Mouse (Mus musculus): ENCODE measurements around the gene Ankrd12. TPM values are rescaled to one million over a fixed set of nuclear protein-coding genes. Genes with fewer than 3 reads are reported as not detected.

Gene Ankrd12
- polyA plus RNA-seq, 1 experiment from 2014 or later = 20.4 TPM

DNA sequence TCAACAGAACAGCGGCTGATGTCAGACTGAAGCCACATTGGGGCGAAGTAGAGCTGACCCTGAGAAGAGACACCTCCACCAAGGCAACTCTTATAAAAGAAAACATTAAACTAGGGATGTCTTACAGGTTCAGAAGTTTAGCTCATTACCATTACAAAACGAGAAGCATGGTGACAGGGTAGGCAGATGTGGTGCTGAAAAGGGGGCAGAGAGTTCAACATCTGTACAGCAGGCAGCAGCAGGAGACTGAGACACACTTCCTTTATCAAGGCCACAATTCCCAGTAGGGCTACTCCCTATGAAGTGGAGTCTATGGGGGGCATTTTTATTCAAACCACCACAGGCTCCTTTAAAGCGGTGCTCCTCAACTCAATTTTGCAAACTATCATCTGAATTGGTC is 31.3 kb upstream of the Ankrd12 start:
- DNase-seq (ENCODE audit: low read depth, low spot score) (no peak), ATAC-seq (no peak)
- H3K27me3 ChIP-seq = no peaks in the 10 kb centered on the region
- in situ Hi-C loops (cut with MboI; ENCODE audit: low pct_unique_long_range_greater_than_20kb) = loop anchor here (5.0 to 25.0 kb wide), 3 partner anchors 156 to 496 kb away; partner anchors contain the start of genes Twsg1 and Vapa
- no peak for TF ChIP-seq CTCF (IDR thresholded peaks at IDR 0.05)
- ChIA-PET CTCF (interaction anchor here (0.5 to 2.1 kb wide), 8 partner anchors 82 to 250 kb away, joined by 3 to 11 read pairs (median 3); no protein-coding TSS in a partner anchor), POLR2A (interaction anchor here (1.2 kb wide), 1 partner anchor 10 kb away, joined by 3 read pairs; no protein-coding TSS in a partner anchor)

GRCm38 (mm10) chr17:66107466-66107865 is 30.6 kb upstream of the Ankrd12 start:
- no peak for DNase-seq (ENCODE audit: low read depth, low spot score)
- CTCF ChIA-PET = interaction anchor here (0.7 to 2.1 kb wide), 16 partner anchors 9 to 249 kb away, joined by 3 to 11 read pairs (median 4); no protein-coding TSS in a partner anchor
- H3K27me3 ChIP-seq = no peaks in the 10 kb centered on the region
- POLR2A ChIA-PET = interaction anchor here (1.2 kb wide), 1 partner anchor 11 kb away, joined by 3 read pairs; no protein-coding TSS in a partner anchor
- in situ Hi-C loops (cut with MboI; ENCODE audit: low pct_unique_long_range_greater_than_20kb) = loop anchor here (5.0 to 25.0 kb wide), 3 partner anchors 155 to 495 kb away; partner anchors contain the start of genes Twsg1 and Vapa
- no peak for TF ChIP-seq CTCF (IDR thresholded peaks at IDR 0.05)
- no peak for ATAC-seq

GRCm38 (mm10) chr17:66106601-66107267 is 29.8 kb upstream of the Ankrd12 start:
- H3K27me3 ChIP-seq = no peaks in the 10 kb centered on the region
- peak; percentile 33 for ATAC-seq
- POLR2A ChIA-PET = no interaction called here
- CTCF ChIA-PET = interaction anchor here (0.7 to 2.1 kb wide), 15 partner anchors 10 to 249 kb away, joined by 3 to 11 read pairs (median 4); no protein-coding TSS in a partner anchor
- DNase-seq (ENCODE audit: low read depth, low spot score) = no peak
- in situ Hi-C loops (cut with MboI; ENCODE audit: low pct_unique_long_range_greater_than_20kb) = loop anchor here (5.0 to 25.0 kb wide), 3 partner anchors 154 to 494 kb away; partner anchors contain the start of genes Twsg1 and Vapa
- peak; percentile 87 for TF ChIP-seq CTCF (IDR thresholded peaks at IDR 0.05)

- ATAC-seq = no peak
- POLR2A ChIA-PET = no interaction called here
- CTCF ChIA-PET = no interaction called here
- H3K27me3 ChIP-seq = no peaks in the 10 kb centered on the region
- in situ Hi-C loops (cut with MboI; ENCODE audit: low pct_unique_long_range_greater_than_20kb) = loop anchor here (25.0 kb wide), 1 partner anchor 492 kb away; the partner anchor contains the start of gene Vapa
- no peak for TF ChIP-seq CTCF (IDR thresholded peaks at IDR 0.05)
- DNase-seq (ENCODE audit: low read depth, low spot score) = no peak
Observed at GRCm38 (mm10) chr17:66104076-66104475, 27.2 kb upstream of the Ankrd12 start.

- no peaks in the 10 kb centered on the region for H3K27me3 ChIP-seq
- ATAC-seq = peak; percentile 98
- in situ Hi-C loops (cut with MboI; ENCODE audit: low pct_unique_long_range_greater_than_20kb) = loop anchor here (25.0 kb wide), 1 partner anchor 489 kb away; the partner anchor contains the start of gene Vapa
- ChIA-PET CTCF (interaction anchor here (1.0 to 2.3 kb wide), 9 partner anchors 10 to 240 kb away, joined by 3 to 6 read pairs (median 3); no protein-coding TSS in a partner anchor), POLR2A (interaction anchor here (1.1 kb wide), 1 partner anchor 9 kb away, joined by 3 read pairs; no protein-coding TSS in a partner anchor)
- peak; percentile 76 for DNase-seq (ENCODE audit: low read depth, low spot score)
- TF ChIP-seq CTCF (IDR thresholded peaks at IDR 0.05) = peak; percentile 90
Observed at GRCm38 (mm10) chr17:66101380-66102330, 24.8 kb upstream of the Ankrd12 start, which contains the start of gene Ndufv2. Gene Ndufv2 (minus strand): TSS chr17:66101559.

- ChIA-PET CTCF (interaction anchor here (1.0 to 2.3 kb wide), 8 partner anchors 9 to 237 kb away, joined by 3 to 6 read pairs (median 3); no protein-coding TSS in a partner anchor), POLR2A (interaction anchor here (0.9 to 1.1 kb wide), 2 partner anchors 8 to 10 kb away, joined by 3 read pairs; partner anchors contain the start of gene Washc1)
- ATAC-seq = peak; percentile 18
- TF ChIP-seq CTCF (IDR thresholded peaks at IDR 0.05) = no peak
- in situ Hi-C loops (cut with MboI; ENCODE audit: low pct_unique_long_range_greater_than_20kb) = loop anchor here (25.0 kb wide), 1 partner anchor 488 kb away; the partner anchor contains the start of gene Vapa
- no peaks in the 10 kb centered on the region for H3K27me3 ChIP-seq
- DNase-seq (ENCODE audit: low read depth, low spot score) = no peak
Observed at GRCm38 (mm10) chr17:66100566-66101379, 23.9 kb upstream of the Ankrd12 start.

DNA sequence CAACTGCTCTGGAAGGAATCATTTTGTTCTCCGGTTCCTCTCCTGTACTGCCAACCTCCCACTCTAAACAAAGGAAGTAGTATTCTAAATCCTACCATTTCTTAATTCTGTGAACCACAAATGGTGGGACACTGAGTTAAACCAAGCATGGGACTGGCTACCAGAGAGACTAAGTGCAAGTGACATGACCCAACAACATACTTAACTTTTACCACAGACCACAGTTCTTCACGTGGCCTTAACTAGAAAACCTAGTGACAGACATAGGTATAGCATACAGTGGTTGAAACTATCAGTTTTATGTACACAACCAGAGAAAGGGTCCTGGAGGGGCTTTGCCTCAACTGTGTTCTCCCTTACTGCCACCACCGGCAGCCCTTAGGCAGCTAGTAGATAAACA is 15.8 kb upstream of the Ankrd12 start:
- POLR2A ChIA-PET = interaction anchor here (1.7 kb wide), 1 partner anchor 8 kb away, joined by 3 read pairs; the partner anchor contains the start of gene Ndufv2
- H3K27me3 ChIP-seq = no peaks in the 10 kb centered on the region
- in situ Hi-C loops (cut with MboI; ENCODE audit: low pct_unique_long_range_greater_than_20kb) = no loop called here
- ATAC-seq (no peak), DNase-seq (ENCODE audit: low read depth, low spot score) (no peak)
- CTCF ChIA-PET = no interaction called here
- TF ChIP-seq CTCF (IDR thresholded peaks at IDR 0.05) = no peak

DNA sequence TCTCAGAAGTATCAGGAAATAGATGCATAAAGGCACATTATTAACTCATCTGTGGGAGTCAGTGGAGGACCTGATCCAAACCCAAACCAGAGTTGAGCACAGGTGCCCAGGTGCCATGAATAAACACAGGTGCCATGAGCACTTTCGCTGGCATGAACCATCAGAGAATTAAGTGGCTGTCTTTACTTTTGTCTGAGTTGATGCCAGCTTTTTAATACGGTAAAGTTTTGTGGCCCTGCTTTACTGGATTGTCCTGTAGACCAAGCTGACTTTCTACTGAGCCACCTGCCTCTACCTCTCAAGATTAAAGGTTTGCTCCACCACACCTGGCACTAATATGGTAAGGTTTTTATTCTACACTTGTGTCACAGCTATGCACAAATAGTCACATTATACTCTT is 15.2 kb upstream of the Ankrd12 start:
- POLR2A ChIA-PET = interaction anchor here (1.7 kb wide), 1 partner anchor 9 kb away, joined by 3 read pairs; the partner anchor contains the start of gene Ndufv2

DNA sequence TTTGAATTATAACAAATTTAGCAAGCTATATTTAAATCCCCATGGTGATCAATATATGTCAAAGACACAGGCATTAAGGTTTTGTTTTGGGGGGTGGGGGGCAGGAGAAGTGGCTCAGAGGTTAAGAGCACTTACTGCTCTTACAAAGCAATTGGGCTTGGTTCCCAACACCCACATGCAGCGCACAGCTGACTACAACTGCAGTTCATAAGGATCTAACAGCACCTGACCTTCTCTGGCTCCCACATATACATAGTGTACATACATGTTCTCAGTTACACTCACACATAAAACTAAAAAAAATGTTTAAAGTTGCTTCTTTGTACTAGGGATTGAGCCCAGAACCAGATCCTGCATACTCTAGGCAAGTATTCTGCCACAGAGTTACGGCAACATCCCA is 14.5 kb upstream of the Ankrd12 start:
- POLR2A ChIA-PET = no interaction called here
- ATAC-seq (no peak), DNase-seq (ENCODE audit: low read depth, low spot score) (no peak)
- in situ Hi-C loops (cut with MboI; ENCODE audit: low pct_unique_long_range_greater_than_20kb) = no loop called here
- H3K27me3 ChIP-seq = no peaks in the 10 kb centered on the region
- CTCF ChIA-PET = interaction anchor here (1.1 to 1.6 kb wide), 3 partner anchors 10 to 13 kb away, joined by 3 to 4 read pairs (median 4); partner anchors contain the start of gene Ndufv2
- TF ChIP-seq CTCF (IDR thresholded peaks at IDR 0.05) = no peak

More for the DNA sequence above, 15.2 kb upstream of the Ankrd12 start:
- in situ Hi-C loops (cut with MboI; ENCODE audit: low pct_unique_long_range_greater_than_20kb) = no loop called here
- ATAC-seq = no peak
- TF ChIP-seq CTCF (IDR thresholded peaks at IDR 0.05) = no peak
- H3K27me3 ChIP-seq = no peaks in the 10 kb centered on the region
- CTCF ChIA-PET = interaction anchor here (1.1 to 1.6 kb wide), 3 partner anchors 9 to 14 kb away, joined by 3 to 4 read pairs (median 4); partner anchors contain the start of gene Ndufv2
- no peak for DNase-seq (ENCODE audit: low read depth, low spot score)
